Mouse (Mus musculus): Measurements from ENCODE around the gene Lrrc28. TPM values are rescaled to one million over a fixed set of nuclear protein-coding genes. Genes with fewer than 3 reads are reported as not detected.

Lrrc28 gene
- polyA plus RNA-seq, 2 experiments = 5.0 to 11.3 TPM

DNA sequence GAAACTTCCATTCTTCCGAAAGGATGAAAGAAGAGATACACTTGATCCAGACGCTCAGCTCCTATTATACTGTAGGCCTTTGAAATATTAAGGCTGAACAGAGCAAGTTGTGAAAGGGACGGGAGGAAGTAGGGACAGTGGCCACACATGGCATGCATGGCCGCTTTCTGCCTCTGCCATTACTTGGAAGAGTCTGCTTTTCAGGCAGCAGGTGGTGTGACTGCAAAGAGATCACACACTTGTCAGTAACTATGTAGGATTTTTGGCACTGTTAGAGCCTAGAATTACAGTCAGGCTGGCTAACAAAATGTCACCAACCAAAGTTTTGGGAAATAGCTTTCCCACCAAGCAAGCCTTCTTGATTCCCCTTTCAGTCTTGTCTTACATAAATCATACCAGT, 131.4 kb downstream of the Lrrc28 start:
- TF ChIP-seq CTCF (IDR thresholded peaks at IDR 0.05; ENCODE audit: low read depth) (no peak), EP300 (IDR thresholded peaks at IDR 0.05; ENCODE audit: low read depth) (no peak)
- no peak for DNase-seq (ENCODE audit: low read depth in 3 of 3, low spot score in 3 of 3)
- WGBS (ENCODE audit: insufficient replicate concordance) = 65% methylated on average over 4 of the region's 4 CpGs
- H3K4me1 ChIP-seq (replicated peaks; ENCODE audit: control insufficient read depth in 2 of 2, insufficient read depth in 2 of 2, low read length in 1 of 2) = no peaks in the 10 kb centered on the region
- no peaks in the 10 kb centered on the region for H3K27me3 ChIP-seq (ENCODE audit: control insufficient read depth, insufficient read depth, low read length)
- no peak overlapping the region for H3K4me2 ChIP-seq (ENCODE audit: low read depth)
- H3K9me3 ChIP-seq (ENCODE audit: control insufficient read depth, low read length) = no peaks in the 10 kb centered on the region
- H3K9ac ChIP-seq (replicated peaks) = no peak overlapping the region
- ATAC-seq (ENCODE audit: insufficient read depth) = no peak
- H3K27ac ChIP-seq = no peak overlapping the region
- H3K36me3 ChIP-seq (replicated peaks; ENCODE audit: control insufficient read depth, insufficient read depth, low read depth) = no peaks in the 10 kb centered on the region
- H3K4me3 ChIP-seq (ENCODE audit: insufficient read depth in 1 of 2, low read depth in 2 of 2, low read length in 2 of 2) = no peak overlapping the region

DNA sequence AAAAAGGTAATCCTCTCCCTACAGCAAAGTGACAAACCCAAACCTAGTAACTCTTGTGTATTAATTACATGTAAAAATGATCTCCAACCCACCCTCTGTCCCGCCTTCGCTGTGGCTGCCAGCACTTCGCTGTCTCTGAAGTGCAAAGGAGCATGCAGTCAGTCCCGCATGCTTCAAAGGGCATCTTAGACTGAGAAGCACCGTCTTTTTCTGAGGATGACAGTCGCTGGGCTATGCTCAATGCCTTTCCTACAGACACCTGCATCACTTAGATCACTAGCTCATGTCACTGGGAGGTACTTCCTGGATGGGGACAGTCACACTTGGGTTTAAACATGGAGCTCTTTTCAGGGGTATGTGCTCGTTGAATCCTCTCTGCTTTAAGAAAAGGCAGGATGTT, 133.5 kb downstream of the Lrrc28 start:
- no peak for TF ChIP-seq CTCF (IDR thresholded peaks at IDR 0.05; ENCODE audit: low read depth)
- no peak for TF ChIP-seq EP300 (IDR thresholded peaks at IDR 0.05; ENCODE audit: low read depth)
- Histone ChIP-seq H3K36me3 (replicated peaks; ENCODE audit: control insufficient read depth, insufficient read depth, low read depth) (no peaks in the 10 kb centered on the region), H3K27me3 (ENCODE audit: control insufficient read depth, insufficient read depth, low read length) (no peaks in the 10 kb centered on the region), H3K27ac (no peak overlapping the region), H3K4me2 (ENCODE audit: low read depth) (no peak overlapping the region), H3K4me3 (ENCODE audit: insufficient read depth in 1 of 2, low read depth in 2 of 2, low read length in 2 of 2) (no peak overlapping the region), H3K9ac (replicated peaks) (no peak overlapping the region), H3K9me3 (ENCODE audit: control insufficient read depth, low read length) (no peaks in the 10 kb centered on the region), H3K4me1 (replicated peaks; ENCODE audit: control insufficient read depth in 2 of 2, insufficient read depth in 2 of 2, low read length in 1 of 2) (no peaks in the 10 kb centered on the region)
- ATAC-seq (ENCODE audit: insufficient read depth) (no peak), DNase-seq (ENCODE audit: low read depth in 3 of 3, low spot score in 3 of 3) (no peak)
- WGBS (ENCODE audit: insufficient replicate concordance) = 71% methylated on average over 7 of the region's 7 CpGs

GRCm38 (mm10) chr7:67503281-67504010, 141.6 kb downstream of the Lrrc28 start:
- H3K4me2 ChIP-seq (ENCODE audit: low read depth) = no peak overlapping the region
- H3K27me3 ChIP-seq (ENCODE audit: control insufficient read depth, insufficient read depth, low read length) = no peaks in the 10 kb centered on the region
- no peak for TF ChIP-seq EP300 (IDR thresholded peaks at IDR 0.05; ENCODE audit: low read depth)
- TF ChIP-seq CTCF (IDR thresholded peaks at IDR 0.05; ENCODE audit: low read depth) = no peak
- no peak for DNase-seq (ENCODE audit: low read depth in 3 of 3, low spot score in 3 of 3)
- H3K4me1 ChIP-seq (replicated peaks; ENCODE audit: control insufficient read depth in 2 of 2, insufficient read depth in 2 of 2, low read length in 1 of 2) = no peaks in the 10 kb centered on the region
- 31% methylated on average over 7 of the region's 7 CpGs for WGBS (ENCODE audit: insufficient replicate concordance)
- H3K27ac ChIP-seq = no peak overlapping the region
- H3K9ac ChIP-seq (replicated peaks) = no peak overlapping the region
- no peaks in the 10 kb centered on the region for H3K9me3 ChIP-seq (ENCODE audit: control insufficient read depth, low read length)
- H3K36me3 ChIP-seq (replicated peaks; ENCODE audit: control insufficient read depth, insufficient read depth, low read depth) = no peaks in the 10 kb centered on the region
- H3K4me3 ChIP-seq (ENCODE audit: insufficient read depth in 1 of 2, low read depth in 2 of 2, low read length in 2 of 2) = no peak overlapping the region
- no peak for ATAC-seq (ENCODE audit: insufficient read depth)

DNA sequence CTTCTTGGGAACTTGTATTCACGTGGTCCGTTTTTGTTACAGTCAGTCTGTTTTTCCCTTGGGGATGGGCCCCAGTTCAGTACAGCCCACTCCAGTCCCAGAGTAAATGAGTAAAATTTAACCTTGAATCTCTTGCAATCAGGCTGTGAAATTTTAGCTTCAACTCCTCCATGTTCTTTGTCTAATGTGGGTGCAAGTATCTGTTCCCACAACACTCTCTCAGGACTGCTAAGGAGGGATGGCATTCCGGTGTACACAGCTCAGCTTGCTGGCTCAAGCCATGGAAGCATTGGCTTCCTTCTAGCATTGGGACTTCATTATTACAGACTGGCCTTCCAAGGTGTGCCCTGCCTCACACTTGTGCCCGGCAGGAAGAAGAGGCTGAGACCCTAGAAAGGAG, 142.4 kb downstream of the Lrrc28 start:
- Histone ChIP-seq H3K4me1 (replicated peaks; ENCODE audit: control insufficient read depth in 2 of 2, insufficient read depth in 2 of 2, low read length in 1 of 2) (no peaks in the 10 kb centered on the region), H3K4me3 (ENCODE audit: insufficient read depth in 1 of 2, low read depth in 2 of 2, low read length in 2 of 2) (no peak overlapping the region), H3K27me3 (ENCODE audit: control insufficient read depth, insufficient read depth, low read length) (no peaks in the 10 kb centered on the region), H3K4me2 (ENCODE audit: low read depth) (no peak overlapping the region), H3K36me3 (replicated peaks; ENCODE audit: control insufficient read depth, insufficient read depth, low read depth) (no peaks in the 10 kb centered on the region), H3K9ac (replicated peaks) (no peak overlapping the region), H3K27ac (no peak overlapping the region), H3K9me3 (ENCODE audit: control insufficient read depth, low read length) (no peaks in the 10 kb centered on the region)
- ATAC-seq (ENCODE audit: insufficient read depth) = no peak
- 46% methylated on average over 4 of the region's 4 CpGs for WGBS (ENCODE audit: insufficient replicate concordance)
- no peak for TF ChIP-seq CTCF (IDR thresholded peaks at IDR 0.05; ENCODE audit: low read depth)
- TF ChIP-seq EP300 (IDR thresholded peaks at IDR 0.05; ENCODE audit: low read depth) = no peak
- no peak for DNase-seq (ENCODE audit: low read depth in 3 of 3, low spot score in 3 of 3)

GRCm38 (mm10) chr7:67500878-67501277, 144.2 kb downstream of the Lrrc28 start:
- no peak overlapping the region for H3K27ac ChIP-seq
- no peak overlapping the region for H3K4me3 ChIP-seq (ENCODE audit: insufficient read depth in 1 of 2, low read depth in 2 of 2, low read length in 2 of 2)
- 65% methylated on average over 5 of the region's 5 CpGs for WGBS (ENCODE audit: insufficient replicate concordance)
- no peaks in the 10 kb centered on the region for H3K9me3 ChIP-seq (ENCODE audit: control insufficient read depth, low read length)
- no peak for TF ChIP-seq CTCF (IDR thresholded peaks at IDR 0.05; ENCODE audit: low read depth)
- TF ChIP-seq EP300 (IDR thresholded peaks at IDR 0.05; ENCODE audit: low read depth) = no peak
- H3K27me3 ChIP-seq (ENCODE audit: control insufficient read depth, insufficient read depth, low read length) = no peaks in the 10 kb centered on the region
- no peak overlapping the region for H3K4me2 ChIP-seq (ENCODE audit: low read depth)
- no peaks in the 10 kb centered on the region for H3K4me1 ChIP-seq (replicated peaks; ENCODE audit: control insufficient read depth in 2 of 2, insufficient read depth in 2 of 2, low read length in 1 of 2)
- no peak for DNase-seq (ENCODE audit: low read depth in 3 of 3, low spot score in 3 of 3)
- no peak for ATAC-seq (ENCODE audit: insufficient read depth)
- no peak overlapping the region for H3K9ac ChIP-seq (replicated peaks)
- H3K36me3 ChIP-seq (replicated peaks; ENCODE audit: control insufficient read depth, insufficient read depth, low read depth) = no peaks in the 10 kb centered on the region

All from liver, embryonic 14.5 days (tissue).